Mouse (Mus musculus): ENCODE data around the gene Pkdcc.

The Pkdcc gene

DNA sequence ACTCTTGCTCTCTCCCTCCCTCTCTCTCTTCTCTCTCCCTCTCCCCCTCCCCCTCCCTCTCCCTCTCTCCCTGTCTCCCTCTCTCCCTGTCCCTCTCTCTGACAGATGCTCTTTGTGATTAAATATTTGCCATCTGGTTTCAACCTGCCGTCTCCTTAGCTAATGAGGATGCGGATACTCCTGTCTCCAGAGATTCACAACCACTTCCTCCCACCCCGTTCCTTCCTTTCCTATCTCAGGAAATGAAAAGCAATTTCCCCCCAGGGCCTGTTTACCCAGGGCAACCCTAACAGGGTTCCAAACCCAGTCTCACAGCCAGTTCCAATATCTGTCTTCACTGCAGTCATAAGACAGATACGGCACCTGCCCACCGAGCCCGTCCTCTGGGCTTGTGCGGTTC lies 31.0 kb downstream of the Pkdcc start:
- no peak for DNase-seq (ENCODE audit: low read depth, low spot score)

DNA sequence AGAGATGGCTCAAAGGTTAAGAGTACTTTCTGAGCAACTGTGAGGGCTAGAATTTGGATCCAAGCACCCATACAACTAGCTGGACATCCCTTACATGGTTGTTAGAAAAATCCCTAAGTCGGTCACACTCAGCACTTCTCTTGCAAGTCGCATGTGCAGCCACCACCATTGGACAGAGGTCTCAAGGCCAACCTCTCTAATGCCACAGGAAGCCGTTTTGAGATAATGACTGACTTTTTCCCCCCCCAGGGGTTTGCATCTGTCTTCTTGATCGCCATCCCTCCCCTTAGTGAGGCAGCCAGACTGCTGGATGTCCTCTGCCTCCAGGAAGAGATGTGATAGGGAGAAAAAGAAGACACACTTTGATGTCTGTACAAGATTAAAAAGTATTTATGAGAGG lies 32.1 kb downstream of the Pkdcc start:
- no peak for DNase-seq (ENCODE audit: low read depth, low spot score)

DNA sequence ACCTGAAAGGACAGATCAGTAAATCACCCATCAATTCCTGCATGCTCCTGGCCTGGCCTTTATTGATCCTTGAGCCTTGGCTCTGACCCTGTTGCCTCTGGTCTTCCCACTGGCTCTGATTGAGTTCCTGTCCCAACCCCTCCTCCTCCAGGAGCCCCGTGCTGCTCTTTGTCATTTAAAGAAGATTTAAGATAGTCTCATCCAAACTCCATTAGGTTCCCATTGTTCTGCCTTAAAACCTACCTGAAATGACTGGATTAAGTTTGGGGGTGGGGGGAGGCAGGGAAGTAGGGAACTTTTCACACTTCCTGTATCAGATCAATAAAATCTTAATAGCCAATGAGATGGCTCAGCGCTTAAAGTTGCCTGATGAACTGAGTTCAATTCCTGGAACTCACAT lies 33.4 kb downstream of the Pkdcc start:
- no peak for DNase-seq (ENCODE audit: low read depth, low spot score)

- DNase-seq (ENCODE audit: low read depth, low spot score), result no peak
Observed at GRCm38 (mm10) chr17:83250903-83251526, 35.9 kb downstream of the Pkdcc start.

GRCm38 (mm10) chr17:83253051-83253649 lies 38.1 kb downstream of the Pkdcc start:
- peak; percentile 73 for DNase-seq (ENCODE audit: low read depth, low spot score)

DNA sequence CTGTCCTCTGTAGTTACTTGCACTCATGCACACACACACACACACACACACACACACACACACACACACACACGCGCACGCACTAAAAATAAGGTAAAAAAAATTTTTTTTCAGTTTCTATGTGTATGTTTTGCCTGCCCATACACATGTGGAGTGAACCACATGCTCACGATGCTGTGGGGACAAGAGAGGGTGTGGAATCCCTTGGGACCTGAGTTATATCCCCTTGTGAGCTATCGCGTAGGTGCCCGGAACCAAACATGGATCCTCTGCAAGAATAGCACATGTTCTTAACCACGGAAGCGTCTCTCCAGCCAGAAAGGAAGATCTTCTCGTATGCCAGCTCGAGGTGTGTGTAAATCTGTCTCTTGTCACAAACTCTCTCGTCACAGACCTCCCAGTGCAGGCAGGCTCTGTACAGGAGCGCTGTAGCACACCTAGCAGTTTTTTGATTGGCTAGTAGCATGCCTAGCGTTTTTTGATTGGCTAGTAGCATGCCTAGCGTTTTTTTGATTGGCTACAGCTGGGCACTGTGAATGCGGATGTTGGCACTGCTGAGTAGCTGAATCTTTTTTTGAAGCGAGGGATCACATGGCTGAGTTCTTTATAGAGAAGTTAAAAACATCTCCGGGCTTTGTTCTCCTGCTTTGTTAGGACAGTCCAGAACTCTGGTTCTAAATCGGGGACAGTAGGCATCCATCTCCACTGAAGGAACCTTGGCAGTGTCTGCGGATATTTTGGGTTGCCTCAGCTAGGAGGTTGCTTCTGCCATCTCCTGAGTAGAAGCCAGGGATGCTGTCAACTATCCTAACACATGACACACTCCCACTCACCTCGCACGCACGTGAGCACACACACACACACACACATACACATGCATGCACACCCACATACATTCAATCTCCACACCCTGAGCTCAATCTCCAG lies 52.4 kb downstream of the Pkdcc start:
- DNase-seq (ENCODE audit: low read depth, low spot score), result peak; percentile 83

DNA sequence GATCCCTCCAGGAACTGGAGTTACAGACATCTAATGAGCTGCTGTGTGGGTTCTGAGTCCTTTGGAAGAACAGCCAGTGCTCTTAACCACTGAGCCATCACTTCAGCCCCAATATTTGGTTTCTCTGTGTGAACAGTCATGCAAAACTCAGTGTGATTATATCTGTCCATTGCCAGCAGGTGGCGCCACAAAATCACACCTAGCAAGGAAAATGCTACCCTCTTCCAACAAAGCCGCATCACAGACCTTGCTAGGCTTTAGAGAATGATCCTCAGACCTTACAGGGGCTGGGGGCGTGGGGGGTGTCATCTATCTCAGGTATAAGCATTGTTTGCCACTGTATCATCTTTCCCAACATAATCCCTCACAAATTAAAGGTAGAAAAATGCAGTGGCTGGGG lies 56.4 kb downstream of the Pkdcc start:
- DNase-seq (ENCODE audit: low read depth, low spot score), result peak; percentile 82

- DNase-seq (ENCODE audit: low read depth, low spot score), result no peak
Observed at GRCm38 (mm10) chr17:83272641-83273040, 57.5 kb downstream of the Pkdcc start.

- no peak for DNase-seq (ENCODE audit: low read depth, low spot score)
Observed at GRCm38 (mm10) chr17:83273636-83274035, 58.5 kb downstream of the Pkdcc start.

GRCm38 (mm10) chr17:83274101-83274500 lies 59.0 kb downstream of the Pkdcc start:
- no peak for DNase-seq (ENCODE audit: low read depth, low spot score)

All from forelimb bud, embryonic 11.5 days (tissue).